Mouse (Mus musculus): Measurements from ENCODE around the gene 1700057G04Rik. TPM values are rescaled to one million over a fixed set of nuclear protein-coding genes. Genes with fewer than 3 reads are reported as not detected.

Gene 1700057G04Rik
- polyA plus RNA-seq (2016; fragmentation: Nextera tagmentation; extraction: Ambion mirVana): not detected in 2 replicates

DNA sequence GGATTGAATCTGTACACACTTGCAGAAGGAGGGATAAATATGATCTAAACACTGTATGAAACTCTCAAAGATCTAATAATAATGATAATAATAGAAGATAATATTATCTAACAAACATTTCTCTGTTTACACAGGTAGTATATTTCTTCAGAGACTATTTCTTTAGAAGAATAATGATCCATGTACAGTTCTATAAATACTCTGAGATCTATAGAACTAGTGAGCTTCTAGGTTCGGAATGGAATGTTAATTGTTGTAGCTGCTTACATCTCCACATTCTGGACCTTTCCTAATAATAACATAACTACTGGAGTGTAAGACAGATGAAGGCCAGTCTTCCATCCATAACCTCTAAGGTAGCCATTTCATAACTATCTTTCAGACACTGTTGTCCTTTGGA is at the start of gene 1700057G04Rik:
Gene 1700057G04Rik, plus strand, starts transcription at position 301 of the 400 bp plus-strand sequence.
- Histone ChIP-seq H3K27me3 (ENCODE audit: insufficient read depth, poor library complexity, severe bottlenecking) (no peaks in the 10 kb centered on the region), H3K4me3 (no peak within 1 kb of the TSS), H3K27ac (no peak within 1 kb of the TSS), H3K4me1 (no peaks in the 10 kb centered on the region), H3K36me3 (no peaks in the 10 kb centered on the region), H3K9me3 (no peaks in the 10 kb centered on the region)
- 73% methylated on average over 1 of the region's 1 CpGs for WGBS
- no peak for DNase-seq (ENCODE audit: low spot score)

DNA sequence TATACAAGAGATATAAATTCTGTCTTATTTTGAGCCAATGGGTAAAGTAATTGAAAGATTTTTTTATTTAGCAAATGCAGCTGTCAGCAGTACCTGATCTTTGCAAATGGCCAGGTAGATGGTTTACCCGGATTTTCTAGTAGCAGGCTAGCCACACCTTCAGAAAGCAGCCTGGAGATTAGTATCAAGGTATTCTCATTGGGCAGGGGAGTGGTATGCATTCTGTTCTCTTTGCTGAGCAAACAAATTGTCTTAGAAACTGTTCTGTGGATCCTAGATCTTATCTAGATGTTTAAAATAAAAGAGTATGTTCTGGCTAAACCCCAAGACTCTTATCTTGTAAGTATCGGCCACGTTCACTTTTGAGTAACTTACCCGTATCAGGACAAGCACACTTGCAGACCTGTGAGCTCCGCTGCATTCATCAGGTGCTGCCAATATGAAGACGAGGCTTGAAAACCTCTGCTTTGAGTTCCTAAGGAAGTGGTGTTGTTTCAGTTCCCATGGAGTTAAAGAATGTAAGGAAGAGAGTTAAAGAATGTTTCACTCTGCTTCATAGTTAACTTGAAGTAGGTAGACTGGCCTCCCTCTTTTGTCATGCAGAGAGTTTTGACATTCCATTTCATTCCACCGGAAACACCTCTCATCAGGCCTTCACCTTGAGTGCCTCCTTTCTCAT is 48.6 kb upstream of the 1700057G04Rik start:
- no peak for DNase-seq (ENCODE audit: low spot score)
- H3K9me3 ChIP-seq: no peaks in the 10 kb centered on the region
- H3K27ac ChIP-seq: no peak overlapping the region
- 70% methylated on average over 7 of the region's 7 CpGs for WGBS
- H3K36me3 ChIP-seq: peaks cover 33% of the 10 kb centered on the region
- no peaks in the 10 kb centered on the region for H3K4me1 ChIP-seq
- no peak overlapping the region for H3K4me3 ChIP-seq
- no peaks in the 10 kb centered on the region for H3K27me3 ChIP-seq (ENCODE audit: insufficient read depth, poor library complexity, severe bottlenecking)

DNA sequence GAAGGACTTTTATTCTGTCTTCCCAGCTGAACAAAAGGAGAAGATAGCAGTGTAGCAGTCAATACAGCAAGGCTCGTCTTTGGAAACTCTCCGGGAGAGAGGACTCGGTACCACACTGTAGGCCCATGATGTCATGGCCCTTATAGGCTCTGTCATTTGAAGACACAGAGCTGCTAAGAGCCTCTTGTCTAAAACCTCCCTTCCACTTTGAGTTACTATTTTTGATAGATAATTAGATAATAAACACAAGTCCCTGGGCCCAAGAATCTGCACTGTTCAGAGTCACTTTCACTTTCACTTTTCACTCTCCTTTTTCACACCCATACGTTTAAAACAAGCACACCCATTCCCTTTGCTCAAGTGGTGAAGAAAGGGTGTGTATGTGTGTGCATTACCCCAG is 43.5 kb upstream of the 1700057G04Rik start:
- peaks cover 63% of the 10 kb centered on the region for H3K36me3 ChIP-seq
- 75% methylated on average over 4 of the region's 4 CpGs for WGBS
- no peak overlapping the region for H3K27ac ChIP-seq
- no peak for DNase-seq (ENCODE audit: low spot score)
- H3K27me3 ChIP-seq (ENCODE audit: insufficient read depth, poor library complexity, severe bottlenecking): no peaks in the 10 kb centered on the region
- H3K9me3 ChIP-seq: no peaks in the 10 kb centered on the region
- H3K4me1 ChIP-seq: no peaks in the 10 kb centered on the region
- no peak overlapping the region for H3K4me3 ChIP-seq

DNA sequence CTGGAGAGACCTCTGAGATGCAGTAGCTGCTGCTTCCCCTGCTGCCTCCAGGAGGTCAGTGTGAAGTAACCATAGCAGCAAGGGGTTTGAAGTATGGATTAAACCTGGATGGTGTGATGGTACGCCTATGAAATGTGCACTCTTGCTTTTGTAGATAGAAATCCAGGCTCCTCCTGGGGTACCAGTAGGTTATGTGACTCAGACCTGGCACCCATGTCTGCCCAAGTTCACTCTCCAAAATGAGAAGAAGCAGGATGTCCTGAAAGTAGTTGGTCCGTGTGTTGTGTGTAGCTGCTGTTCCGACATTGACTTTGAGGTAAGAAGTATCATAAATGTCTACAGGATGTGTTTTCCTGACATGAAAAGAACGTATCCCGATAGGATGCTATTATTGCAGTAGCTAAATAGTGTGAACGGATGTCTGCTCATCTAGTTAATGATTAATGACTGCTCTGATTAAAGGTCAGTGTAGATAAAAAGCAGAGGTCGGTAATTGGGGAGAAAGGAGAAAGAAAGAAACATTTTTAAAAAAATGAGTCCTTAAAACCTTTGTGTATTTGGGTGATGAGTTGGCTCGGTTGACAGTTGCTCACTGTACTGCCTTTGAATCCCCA is 42.5 kb upstream of the 1700057G04Rik start:
- Histone ChIP-seq H3K36me3 (peaks cover 66% of the 10 kb centered on the region), H3K27me3 (ENCODE audit: insufficient read depth, poor library complexity, severe bottlenecking) (no peaks in the 10 kb centered on the region), H3K4me1 (no peaks in the 10 kb centered on the region), H3K4me3 (no peak overlapping the region), H3K9me3 (no peaks in the 10 kb centered on the region), H3K27ac (no peak overlapping the region)
- 85% methylated on average over 8 of the region's 8 CpGs for WGBS
- DNase-seq (ENCODE audit: low spot score): no peak

DNA sequence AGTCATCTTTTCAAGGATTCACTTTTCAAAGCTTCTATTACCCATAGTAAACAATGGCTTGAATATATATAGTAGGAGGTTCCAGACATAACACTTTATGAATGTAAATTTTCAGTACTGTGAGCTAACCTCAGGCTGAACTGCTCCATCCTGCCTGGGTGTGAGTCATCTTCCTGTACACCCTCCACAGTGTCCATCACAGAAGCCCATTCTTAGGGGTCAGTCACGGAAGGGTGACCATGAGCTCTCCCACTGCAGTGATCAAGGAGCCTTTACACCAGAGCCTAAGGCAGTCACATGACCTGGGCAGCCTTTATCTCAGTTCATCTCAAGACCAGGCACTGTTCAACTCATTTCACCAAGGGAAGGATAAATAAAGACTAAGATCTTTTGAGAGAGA is 41.4 kb upstream of the 1700057G04Rik start:
- H3K4me1 ChIP-seq: no peaks in the 10 kb centered on the region
- no peak overlapping the region for H3K27ac ChIP-seq
- no peaks in the 10 kb centered on the region for H3K27me3 ChIP-seq (ENCODE audit: insufficient read depth, poor library complexity, severe bottlenecking)
- no peak for DNase-seq (ENCODE audit: low spot score)
- H3K4me3 ChIP-seq: no peak overlapping the region
- peaks cover 62% of the 10 kb centered on the region for H3K36me3 ChIP-seq
- no peaks in the 10 kb centered on the region for H3K9me3 ChIP-seq
- 66% methylated on average over 1 of the region's 1 CpGs for WGBS

DNA sequence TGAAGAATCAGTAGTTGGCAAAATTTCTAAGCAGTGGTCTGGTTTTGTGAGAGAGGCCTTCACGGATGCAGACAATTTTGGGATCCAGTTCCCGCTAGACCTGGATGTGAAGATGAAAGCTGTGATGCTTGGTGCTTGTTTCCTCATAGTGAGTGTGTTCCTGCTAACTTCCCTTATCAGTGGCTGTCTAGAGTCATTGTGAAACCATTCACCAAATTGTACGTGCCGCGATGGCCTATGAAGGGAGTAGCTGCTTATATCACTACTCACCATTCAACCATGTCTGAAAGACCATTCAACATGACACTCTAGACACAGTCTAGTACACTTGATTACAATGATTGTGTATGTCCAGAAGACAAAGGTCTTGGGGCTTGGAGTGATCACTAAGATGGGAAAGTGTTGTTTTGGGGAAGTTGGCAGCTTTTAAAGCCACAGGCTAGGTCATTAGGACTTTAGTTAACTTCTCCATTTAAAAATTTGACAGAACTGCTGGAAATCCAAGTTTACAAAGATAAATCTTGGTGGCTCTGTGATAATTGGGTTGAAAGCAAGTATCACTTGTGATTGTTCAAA is 39.3 kb upstream of the 1700057G04Rik start:
- H3K9me3 ChIP-seq: no peaks in the 10 kb centered on the region
- H3K27ac ChIP-seq: no peak overlapping the region
- no peak overlapping the region for H3K4me3 ChIP-seq
- DNase-seq (ENCODE audit: low spot score): no peak
- H3K36me3 ChIP-seq: peaks cover 58% of the 10 kb centered on the region
- 88% methylated on average over 5 of the region's 5 CpGs for WGBS
- H3K27me3 ChIP-seq (ENCODE audit: insufficient read depth, poor library complexity, severe bottlenecking): no peaks in the 10 kb centered on the region
- H3K4me1 ChIP-seq: 0 out of 2 replicates have a peak, but pooled peaks cover 6% of the 10 kb centered on the region

DNA sequence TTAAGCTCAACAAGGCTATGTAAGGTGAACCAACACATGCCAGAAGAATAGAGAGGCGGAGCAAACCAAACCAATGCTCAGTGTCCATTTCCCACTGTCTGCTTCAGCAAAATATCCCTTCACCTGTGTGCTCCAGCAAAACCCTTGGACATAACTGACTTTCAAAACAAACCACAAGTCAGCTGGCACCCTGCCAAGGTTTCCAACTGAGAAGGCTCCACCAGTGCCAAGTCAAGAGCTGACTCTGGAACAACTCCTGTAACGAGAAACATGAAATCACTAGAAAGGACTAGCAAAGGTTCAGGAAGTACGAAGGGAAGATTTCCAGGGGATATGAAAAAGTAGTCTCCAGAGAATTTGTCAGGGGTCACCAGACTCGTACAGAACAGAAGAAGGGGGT is 38.2 kb upstream of the 1700057G04Rik start:
- peaks cover 55% of the 10 kb centered on the region for H3K36me3 ChIP-seq
- H3K4me1 ChIP-seq: peaks cover 9% of the 10 kb centered on the region
- WGBS: 66% methylated on average over 4 of the region's 4 CpGs
- no peak overlapping the region for H3K4me3 ChIP-seq
- H3K27me3 ChIP-seq (ENCODE audit: insufficient read depth, poor library complexity, severe bottlenecking): no peaks in the 10 kb centered on the region
- no peaks in the 10 kb centered on the region for H3K9me3 ChIP-seq
- no peak for DNase-seq (ENCODE audit: low spot score)
- H3K27ac ChIP-seq: no peak overlapping the region; the same call in 1 of the 2 replicates

DNA sequence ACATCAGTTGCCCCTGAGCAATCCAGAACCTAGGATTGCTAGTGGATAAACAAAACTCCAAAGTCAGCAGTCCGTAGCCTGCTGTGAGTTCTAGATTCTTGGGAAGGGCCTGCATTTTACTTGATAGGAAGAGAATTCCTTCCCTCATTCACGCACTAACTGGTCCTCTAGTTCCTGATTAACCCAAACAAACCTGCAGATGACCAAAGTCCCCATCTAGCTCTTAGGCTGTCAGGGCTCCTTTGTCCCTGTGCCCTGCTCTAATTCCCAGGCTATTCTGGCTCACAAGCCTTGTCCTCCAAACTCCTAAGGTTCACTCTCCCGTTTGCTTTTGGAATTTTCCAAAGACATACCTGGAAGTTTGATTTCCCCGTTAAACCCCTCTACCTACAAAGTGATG is 36.5 kb upstream of the 1700057G04Rik start:
- Histone ChIP-seq H3K27ac (no peak overlapping the region), H3K36me3 (peaks cover 40% of the 10 kb centered on the region), H3K4me3 (no peak overlapping the region), H3K9me3 (no peaks in the 10 kb centered on the region), H3K27me3 (ENCODE audit: insufficient read depth, poor library complexity, severe bottlenecking) (no peaks in the 10 kb centered on the region), H3K4me1 (peaks cover 13% of the 10 kb centered on the region)
- WGBS: 88% methylated on average over 4 of the region's 4 CpGs
- no peak for DNase-seq (ENCODE audit: low spot score)

DNA sequence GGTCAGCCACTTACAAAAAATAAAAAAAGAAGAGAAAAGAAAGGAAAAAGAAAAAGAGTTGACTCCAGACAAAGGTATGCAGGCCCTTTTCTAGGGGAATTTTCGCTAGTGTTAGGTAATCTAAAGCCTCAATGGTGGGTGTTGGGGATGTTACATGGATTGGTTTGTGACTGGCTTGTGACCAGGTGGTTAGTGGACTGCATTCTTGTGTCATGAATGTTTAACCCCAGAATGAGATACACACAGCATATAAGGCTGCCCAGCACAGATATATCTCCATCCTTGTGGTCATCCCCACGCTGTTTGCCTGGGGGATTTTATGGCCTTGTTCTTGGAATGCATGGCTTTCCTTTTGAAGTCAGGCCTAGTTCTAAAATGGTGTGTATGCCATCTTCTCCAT is 35.9 kb upstream of the 1700057G04Rik start:
- Histone ChIP-seq H3K4me1 (peaks cover 13% of the 10 kb centered on the region), H3K4me3 (no peak overlapping the region), H3K36me3 (peaks cover 34% of the 10 kb centered on the region), H3K27me3 (ENCODE audit: insufficient read depth, poor library complexity, severe bottlenecking) (no peaks in the 10 kb centered on the region), H3K27ac (no peak overlapping the region), H3K9me3 (no peaks in the 10 kb centered on the region)
- DNase-seq (ENCODE audit: low spot score): no peak
- WGBS: 81% methylated on average over 2 of the region's 2 CpGs

DNA sequence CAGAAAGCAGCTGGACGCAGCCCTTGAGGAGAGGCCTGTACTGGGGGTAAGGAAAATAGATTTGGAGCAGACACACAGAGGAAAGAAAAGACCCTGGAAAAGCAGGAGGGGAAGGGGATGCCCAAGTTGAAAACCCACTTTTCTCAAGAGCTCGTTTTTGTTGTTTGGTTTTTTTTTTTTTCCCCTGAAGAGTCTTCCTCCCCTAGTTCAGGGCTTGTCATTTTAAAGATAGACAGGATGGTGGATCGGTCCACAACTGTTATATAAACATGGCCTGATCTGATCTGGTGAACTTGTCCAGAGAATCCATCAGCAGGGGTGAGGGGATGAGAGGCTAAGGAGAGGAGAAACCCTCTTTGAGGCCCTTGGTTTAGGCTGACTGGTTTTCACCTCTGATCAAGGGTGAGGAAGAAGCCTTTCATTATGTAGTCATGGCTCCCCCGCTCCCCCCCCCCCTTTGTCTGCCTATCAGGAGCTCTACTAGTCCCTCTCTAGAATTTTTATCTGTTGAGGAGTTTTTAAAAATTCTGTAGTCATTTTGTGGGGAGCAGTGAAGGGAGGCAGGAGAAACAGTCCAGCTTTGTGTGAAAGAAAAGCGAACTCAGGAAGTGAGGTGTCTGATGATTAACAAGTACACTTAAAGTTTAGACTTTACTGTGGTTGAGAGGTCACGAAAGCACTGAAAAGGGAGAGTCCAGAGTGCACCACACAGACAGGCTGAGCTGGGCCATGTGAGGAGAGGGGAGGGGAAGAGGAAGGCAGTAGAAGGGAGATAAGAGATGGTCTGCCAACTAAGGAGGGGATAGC is 35.0 kb upstream of the 1700057G04Rik start:
- no peak for DNase-seq (ENCODE audit: low spot score)
- no peak overlapping the region for H3K4me3 ChIP-seq
- no peaks in the 10 kb centered on the region for H3K9me3 ChIP-seq
- H3K4me1 ChIP-seq: peaks cover 13% of the 10 kb centered on the region
- 53% methylated on average over 6 of the region's 6 CpGs for WGBS
- H3K36me3 ChIP-seq: peaks cover 25% of the 10 kb centered on the region
- no peaks in the 10 kb centered on the region for H3K27me3 ChIP-seq (ENCODE audit: insufficient read depth, poor library complexity, severe bottlenecking)
- H3K27ac ChIP-seq: peak overlapping the region; percentile 19; the same call in 1 of the 2 replicates

DNA sequence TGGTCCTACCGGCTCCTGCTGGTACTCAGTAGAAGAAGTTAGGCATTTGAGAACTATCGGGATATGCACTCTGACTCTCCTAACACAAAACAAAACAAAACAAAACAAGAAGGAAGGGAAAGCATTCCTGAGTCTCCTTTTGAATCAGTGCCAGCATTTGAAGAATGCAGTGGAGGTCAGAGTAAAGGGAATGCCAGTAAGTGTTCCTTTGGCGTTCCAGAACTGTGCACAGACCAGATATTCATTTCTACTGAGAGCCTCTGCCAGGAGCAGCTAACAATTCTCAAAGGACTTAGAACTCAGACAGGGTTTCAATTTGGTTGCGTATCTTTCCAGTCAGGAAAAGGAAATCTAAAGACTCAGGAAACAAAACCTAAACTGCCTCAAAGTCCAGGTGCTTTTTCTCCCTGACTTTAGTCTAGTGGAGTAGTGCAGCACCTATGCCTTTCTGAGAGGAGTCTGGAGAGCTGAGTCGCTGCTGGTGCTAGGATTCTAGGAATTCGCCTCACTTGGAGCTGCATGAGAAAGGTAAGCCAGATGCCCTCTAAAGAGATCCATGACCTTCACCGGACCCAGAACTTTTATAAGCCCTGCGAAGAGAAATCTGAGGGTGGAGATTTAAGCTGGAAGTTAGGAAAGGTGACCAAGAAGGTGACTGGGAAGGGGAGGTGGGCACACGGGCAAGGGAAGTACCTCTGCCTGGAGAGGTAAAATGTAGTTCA is 33.5 kb upstream of the 1700057G04Rik start, which contains the start of gene Plscr2:
Gene Plscr2, plus strand, starts transcription at position 117 of the 722 bp plus-strand sequence.
- 57% methylated on average over 9 of the region's 9 CpGs for WGBS
- DNase-seq (ENCODE audit: low spot score): no peak
- Histone ChIP-seq H3K9me3 (no peaks in the 10 kb centered on the region), H3K27me3 (ENCODE audit: insufficient read depth, poor library complexity, severe bottlenecking) (no peaks in the 10 kb centered on the region), H3K27ac (peak within 1 kb of the TSS; percentile 78), H3K36me3 (peaks cover 11% of the 10 kb centered on the region), H3K4me1 (peaks cover 13% of the 10 kb centered on the region), H3K4me3 (peak within 1 kb of the TSS; percentile 10; the same call in 1 of the 2 replicates)

DNA sequence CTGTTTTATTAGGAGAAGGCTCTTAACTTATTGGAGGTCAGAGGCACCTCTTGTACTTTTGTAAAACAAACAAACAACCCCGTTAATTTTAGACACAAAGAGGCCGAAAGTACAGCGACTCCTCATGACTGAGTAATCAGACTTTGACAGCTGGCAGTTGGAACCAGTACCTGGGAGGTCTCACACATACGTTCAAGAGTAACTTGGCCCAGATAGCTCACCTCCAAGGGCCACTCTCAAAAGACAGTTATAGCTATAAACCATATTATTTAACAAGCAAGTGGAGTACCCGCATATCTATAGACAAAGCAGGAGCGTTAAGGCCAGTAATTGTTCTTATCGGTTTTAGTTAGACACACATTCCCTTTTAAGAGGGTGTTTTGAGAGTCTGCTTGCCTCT is 32.8 kb upstream of the 1700057G04Rik start:
- H3K4me3 ChIP-seq: no peak overlapping the region

More for the DNA sequence above, 32.8 kb upstream of the 1700057G04Rik start:
- 68% methylated on average over 7 of the region's 7 CpGs for WGBS
- Histone ChIP-seq H3K36me3 (0 out of 2 replicates have a peak, but pooled peaks cover 4% of the 10 kb centered on the region), H3K27ac (peak overlapping the region; percentile 78; the same call in 1 of the 2 replicates), H3K4me1 (peaks cover 13% of the 10 kb centered on the region), H3K9me3 (no peaks in the 10 kb centered on the region), H3K27me3 (ENCODE audit: insufficient read depth, poor library complexity, severe bottlenecking) (no peaks in the 10 kb centered on the region)
- no peak for DNase-seq (ENCODE audit: low spot score)
